In genomic region chr10:95515293-95515931, GRCm38 (mm10) we compare ENCODE assay signal across 8 mouse cellular contexts. TPM values are rescaled to one million over a fixed set of nuclear protein-coding genes. Genes with fewer than 3 reads are reported as not detected.
DNase-seq lines count a peak whose midpoint lies in the region; ATAC-seq and TF ChIP-seq lines count a peak whose summit lies in the region.

No protein-coding gene starts in this region.

- peak overlapping the region; percentile 90 for H3K27ac ChIP-seq in MEL (ENCODE audit: control insufficient read depth, low read depth, low read length)
- H3K27ac ChIP-seq in liver, embryonic 16.5 days (ENCODE audit: low read length) = peak overlapping the region; percentile 97
- peak overlapping the region; percentile 98 for H3K27ac ChIP-seq in neural tube, embryonic 13.5 days (replicated peaks)

- peaks cover 9 to 18% of the 10 kb centered on the region in 2 experiments; a peak in 3 of 4 replicates for H3K4me1 ChIP-seq in MEL (ENCODE audit: control insufficient read depth in 1 of 2, insufficient read depth in 2 of 2, low read length in 2 of 2)
- H3K4me1 ChIP-seq in liver, embryonic 16.5 days (ENCODE audit: control insufficient read depth, low read depth, low read length) = peaks cover 17% of the 10 kb centered on the region
- peaks cover 34% of the 10 kb centered on the region for H3K4me1 ChIP-seq in neural tube, embryonic 13.5 days (replicated peaks)

- under 1% methylated on average over 77 of the region's 80 CpGs for WGBS in liver, embryonic 16.5 days (ENCODE audit: insufficient replicate concordance)
- WGBS in neural tube, embryonic 13.5 days = 0% methylated on average over 73 of the region's 80 CpGs

- H3K9ac ChIP-seq in MEL (ENCODE audit: control insufficient read depth, low read depth, low read length, poor library complexity, severe bottlenecking) = peak overlapping the region; percentile 100
- peak overlapping the region; percentile 98 for H3K9ac ChIP-seq in liver, embryonic 16.5 days (ENCODE audit: low read depth, low read length)
- H3K9ac ChIP-seq in neural tube, embryonic 13.5 days = peak overlapping the region; percentile 99

- no peaks in the 10 kb centered on the region for H3K9me3 ChIP-seq in MEL (replicated peaks; ENCODE audit: insufficient read depth, low read length)
- no peaks in the 10 kb centered on the region for H3K9me3 ChIP-seq in liver, embryonic 16.5 days (replicated peaks; ENCODE audit: control insufficient read depth, low read length)
- H3K9me3 ChIP-seq in neural tube, embryonic 13.5 days = no peaks in the 10 kb centered on the region

- peaks cover 9 to 38% of the 10 kb centered on the region in 2 experiments; a peak in 3 of 4 replicates for H3K36me3 ChIP-seq in MEL (ENCODE audit: control insufficient read depth in 1 of 2, insufficient read depth in 2 of 2, low read length in 2 of 2)
- no peaks in the 10 kb centered on the region for H3K36me3 ChIP-seq in liver, embryonic 16.5 days (ENCODE audit: control insufficient read depth, insufficient read depth)
- no peaks in the 10 kb centered on the region for H3K36me3 ChIP-seq in neural tube, embryonic 13.5 days

- peak overlapping the region; percentile 68 to 83 for H3K4me3 ChIP-seq in MEL (ENCODE audit: control insufficient read depth in 1 of 2, insufficient read depth in 1 of 2, low read depth in 2 of 2, low read length in 2 of 2)
- H3K4me3 ChIP-seq in liver, embryonic 16.5 days (ENCODE audit: low read depth, low read length) = peak overlapping the region; percentile 99
- H3K4me3 ChIP-seq in neural tube, embryonic 13.5 days = peak overlapping the region; percentile 99

- no peak for TF ChIP-seq RAD21 in MEL (IDR thresholded peaks at IDR 0.05; ENCODE audit: low read depth, low read length)

- no peak for TF ChIP-seq CTCF in MEL (IDR thresholded peaks at IDR 0.05 in 2 of 3, conservative IDR thresholded peaks at IDR 0.05 in 1 of 3; ENCODE audit: control insufficient read depth in 1 of 3, insufficient read depth in 1 of 3, low read depth in 2 of 3, low read length in 3 of 3, poor library complexity in 1 of 3, severe bottlenecking in 1 of 3)

- TF ChIP-seq EP300 in MEL (IDR thresholded peaks at IDR 0.05; ENCODE audit: low read depth in 1 of 2, low read length in 2 of 2) = no peak

- H3K79me2 ChIP-seq in MEL (ENCODE audit: control insufficient read depth, insufficient read depth, low read length, poor library complexity) = peaks cover 52% of the 10 kb centered on the region

- no peaks in the 10 kb centered on the region for H3K27me3 ChIP-seq in MEL (ENCODE audit: control insufficient read depth in 1 of 2, insufficient read depth in 2 of 2, low read length in 2 of 2)
- H3K27me3 ChIP-seq in liver, embryonic 16.5 days (ENCODE audit: control insufficient read depth, insufficient read depth, low read depth, low read length) = no peaks in the 10 kb centered on the region
- no peaks in the 10 kb centered on the region for H3K27me3 ChIP-seq in neural tube, embryonic 13.5 days

- peak; percentile 61 for DNase-seq in CD4-positive helper T cell, adult 2 months (ENCODE audit: low read depth, low spot score)
- peak; percentile 51 for DNase-seq in MEL (ENCODE audit: low read depth, low spot score)
- DNase-seq in cerebellum, adult 9-10 months = peak; percentile 69
- DNase-seq in gastrocnemius, adult 18-20 months (ENCODE audit: low spot score) = peak; percentile 44
- DNase-seq in left cerebral cortex, postnatal 14 days (ENCODE audit: low spot score in 2 of 2) = no peak

- intact Hi-C loops in left cerebral cortex, postnatal 14 days (cut with DNase I) = no loop called here

- H3K4me2 ChIP-seq in liver, embryonic 16.5 days (ENCODE audit: low read depth, low read length) = peak overlapping the region; percentile 83
- peak overlapping the region; percentile 84 for H3K4me2 ChIP-seq in neural tube, embryonic 13.5 days

- 0 out of 4 replicates have a peak, but pooled peaks of 1 of the 2 experiments have one; percentile 31 for TF ChIP-seq POLR2A in MEL (IDR thresholded peaks at IDR 0.05; ENCODE audit: control insufficient read depth in 1 of 2, insufficient read depth in 1 of 2, low read depth in 1 of 2, low read length in 2 of 2, poor library complexity in 1 of 2)

- ATAC-seq in inflammation-experienced regulatory T-cells, adult 6 months = peak; percentile 22
- ATAC-seq in liver, embryonic 16.5 days (ENCODE audit: low read depth) = peak; percentile 48
- ATAC-seq in neural tube, embryonic 13.5 days (ENCODE audit: low read depth) = peak; percentile 72

TF ChIP-seq in MEL, 35 proteins besides CTCF, POLR2A, EP300 and RAD21:
- peak; percentile 19; the same call in 1 of the 2 replicates for TF ChIP-seq UBTF (IDR thresholded peaks at IDR 0.05; ENCODE audit: borderline replicate concordance, insufficient read depth, low read depth, low read length)
- TF ChIP-seq MAFK (IDR thresholded peaks at IDR 0.05; ENCODE audit: borderline replicate concordance, low read depth, low read length) = no peak

RNA-seq across cellular contexts. Expression of gene Ube2n, which starts 0.5 kb away (rescaled TPM):
- total RNA-seq in MEL (2012; rRNA removed) = 80.6 and 105 TPM in 2 replicates
- polyA plus RNA-seq in MEL (2012; ENCODE audit: insufficient read depth in 1 of 2, insufficient read length in 2 of 2, low read depth in 1 of 2, low replicate concordance in 2 of 2, missing spikeins in 1 of 2) = 100 to 1,000 TPM; 212 to 571 TPM
- 10 to 100 TPM; 65.4 to 75.4 TPM for total RNA-seq in gastrocnemius, adult 18-20 months (2021)
- polyA plus RNA-seq in inflammation-experienced regulatory T-cells, adult 6 months (2017; shearing (Covaris generic)) = 100 to 1,000 TPM; 280 to 438 (median 366) TPM
- polyA plus RNA-seq in liver, embryonic 16.5 days (2015; fragmentation: Nextera tagmentation; extraction: Ambion mirVana) = 103 and 118 TPM in 2 replicates
- polyA plus RNA-seq in neural tube, embryonic 13.5 days (2015; fragmentation: Nextera tagmentation; extraction: Ambion mirVana) = 408 TPM in 2 replicates
- 100 to 1,000 TPM; 202 to 212 TPM for total RNA-seq in left cerebral cortex, postnatal 14 days (2021)

RNA-seq across cellular contexts. Expression of gene Mrpl42, which starts 13.7 kb away (rescaled TPM):
- 187 and 212 TPM in 2 replicates for total RNA-seq in MEL (2012; rRNA removed)
- 1,000 to 10,000 TPM in 1 of 2 experiments, 100 to 1,000 TPM in 1; 298 to 1,026 TPM for polyA plus RNA-seq in MEL (2012; ENCODE audit: insufficient read depth in 1 of 2, insufficient read length in 2 of 2, low read depth in 1 of 2, low replicate concordance in 2 of 2, missing spikeins in 1 of 2)
- 100 to 1,000 TPM; 309 to 340 TPM for total RNA-seq in gastrocnemius, adult 18-20 months (2021)
- 100 to 1,000 TPM; 164 to 240 (median 184) TPM for polyA plus RNA-seq in inflammation-experienced regulatory T-cells, adult 6 months (2017; shearing (Covaris generic))
- polyA plus RNA-seq in liver, embryonic 16.5 days (2015; fragmentation: Nextera tagmentation; extraction: Ambion mirVana) = 145 and 152 TPM in 2 replicates
- polyA plus RNA-seq in neural tube, embryonic 13.5 days (2015; fragmentation: Nextera tagmentation; extraction: Ambion mirVana) = 275 and 291 TPM in 2 replicates
- total RNA-seq in left cerebral cortex, postnatal 14 days (2021) = 10 to 100 TPM; 81.7 to 84.0 TPM

RNA-seq across cellular contexts. Expression of gene Nudt4, which starts 48.5 kb away (rescaled TPM):
- total RNA-seq in MEL (2012; rRNA removed) = 21.1 and 26.6 TPM in 2 replicates
- polyA plus RNA-seq in MEL (2012; ENCODE audit: insufficient read depth in 1 of 2, insufficient read length in 2 of 2, low read depth in 1 of 2, low replicate concordance in 2 of 2, missing spikeins in 1 of 2) = 10 to 100 TPM in 1 of 2 experiments, not detected in 1; 35.7 TPM
- 100 to 1,000 TPM; 287 to 374 TPM for total RNA-seq in gastrocnemius, adult 18-20 months (2021)
- 10 to 100 TPM in 2 of 3 experiments, 1 to 10 TPM in 1; 9.7 to 17.0 (median 12.9) TPM for polyA plus RNA-seq in inflammation-experienced regulatory T-cells, adult 6 months (2017; shearing (Covaris generic))
- polyA plus RNA-seq in liver, embryonic 16.5 days (2015; fragmentation: Nextera tagmentation; extraction: Ambion mirVana) = 76.2 and 79.2 TPM in 2 replicates
- polyA plus RNA-seq in neural tube, embryonic 13.5 days (2015; fragmentation: Nextera tagmentation; extraction: Ambion mirVana) = 94.1 and 101 TPM in 2 replicates
- 100 to 1,000 TPM; 185 to 192 TPM for total RNA-seq in left cerebral cortex, postnatal 14 days (2021)

Comparison
In these comparisons a context has a peak if more than half of its experiments do, and no peak if none do; other contexts are left out.
1. DNase-seq: peak in CD4-positive helper T cell, adult 2 months (single experiment), MEL (single experiment), cerebellum, adult 9-10 months (single experiment) and gastrocnemius, adult 18-20 months (single experiment); none in left cerebral cortex, postnatal 14 days (0 of 2).
2. ATAC-seq: peak in every context shown above with its lines; median percentile 72 in neural tube, embryonic 13.5 days; 48 in liver, embryonic 16.5 days; 22 in inflammation-experienced regulatory T-cells, adult 6 months.
3. Peak in every context shown above with its lines, with median percentiles within 50 percentile points of each other: H3K27ac ChIP-seq, H3K4me3 ChIP-seq and H3K9ac ChIP-seq.